Mouse (Mus musculus) mouse trophoblast stem cell (cell line): ENCODE data around the gene Gm42742.

Source experiments
- in situ Hi-C, 2 experiments: fragments of 300-500 bp; cut with MseI, MboI; formaldehyde crosslinking; loops; 2 replicates in 1 of 2; 3 replicates in 1 of 2; pipeline ENCODE4 v1.15.1; 2025

Gene Gm42742

DNA sequence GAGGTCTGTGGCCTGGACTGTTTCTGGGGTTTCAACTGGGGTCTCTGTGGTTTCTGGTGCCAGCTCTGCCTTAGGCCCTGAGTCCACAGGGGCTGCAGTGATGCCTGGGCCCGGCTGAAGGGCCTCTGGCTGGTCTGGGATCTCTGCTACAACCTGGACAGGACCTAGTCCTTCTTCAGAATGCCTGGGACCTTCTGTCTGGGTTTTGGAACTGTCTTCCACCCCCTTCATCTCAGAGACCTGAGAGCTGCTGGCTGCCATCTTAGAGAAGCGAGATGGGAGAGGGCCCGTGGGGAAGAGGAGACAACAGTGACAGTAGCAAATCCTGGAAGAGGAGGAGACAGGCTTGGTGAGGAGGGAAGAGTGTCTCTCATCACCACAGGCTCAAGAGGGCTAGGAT lies 866 bp downstream of the Gm42742 start:
- in situ Hi-C loops, result no loop called here

DNA sequence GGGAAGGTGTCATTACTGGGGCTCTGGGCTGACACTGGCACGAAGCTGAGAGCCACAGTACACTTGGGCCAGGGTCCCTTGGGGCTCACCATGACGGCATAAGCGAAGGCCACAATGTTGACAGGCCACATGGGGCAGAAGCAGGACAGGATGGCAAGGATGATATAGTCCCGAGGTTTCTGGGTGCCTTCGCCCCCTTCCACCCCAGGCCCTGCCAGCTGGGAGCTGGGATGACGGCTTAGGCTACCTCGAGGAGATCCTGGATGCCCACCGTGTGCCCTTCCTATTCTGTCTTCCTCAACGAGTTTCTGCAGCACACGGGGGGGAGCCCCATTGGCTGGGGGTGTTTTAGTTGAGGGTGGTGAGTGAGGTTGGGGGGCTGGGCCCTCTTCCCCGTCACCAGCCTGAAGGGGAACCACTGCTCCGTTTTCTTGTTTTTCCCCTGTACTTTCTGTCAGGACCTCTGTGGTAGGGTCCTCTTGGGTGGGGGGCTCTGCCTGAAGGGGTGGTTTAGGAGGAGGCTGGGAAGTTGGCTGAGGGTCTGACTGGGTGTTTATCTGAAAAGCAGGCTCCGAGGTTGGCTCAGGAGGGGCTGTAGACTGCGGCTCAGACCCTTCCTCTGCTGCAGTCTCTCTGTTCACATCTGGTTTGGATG lies 1.5 kb downstream of the Gm42742 start:
- in situ Hi-C loops, result no loop called here

DNA sequence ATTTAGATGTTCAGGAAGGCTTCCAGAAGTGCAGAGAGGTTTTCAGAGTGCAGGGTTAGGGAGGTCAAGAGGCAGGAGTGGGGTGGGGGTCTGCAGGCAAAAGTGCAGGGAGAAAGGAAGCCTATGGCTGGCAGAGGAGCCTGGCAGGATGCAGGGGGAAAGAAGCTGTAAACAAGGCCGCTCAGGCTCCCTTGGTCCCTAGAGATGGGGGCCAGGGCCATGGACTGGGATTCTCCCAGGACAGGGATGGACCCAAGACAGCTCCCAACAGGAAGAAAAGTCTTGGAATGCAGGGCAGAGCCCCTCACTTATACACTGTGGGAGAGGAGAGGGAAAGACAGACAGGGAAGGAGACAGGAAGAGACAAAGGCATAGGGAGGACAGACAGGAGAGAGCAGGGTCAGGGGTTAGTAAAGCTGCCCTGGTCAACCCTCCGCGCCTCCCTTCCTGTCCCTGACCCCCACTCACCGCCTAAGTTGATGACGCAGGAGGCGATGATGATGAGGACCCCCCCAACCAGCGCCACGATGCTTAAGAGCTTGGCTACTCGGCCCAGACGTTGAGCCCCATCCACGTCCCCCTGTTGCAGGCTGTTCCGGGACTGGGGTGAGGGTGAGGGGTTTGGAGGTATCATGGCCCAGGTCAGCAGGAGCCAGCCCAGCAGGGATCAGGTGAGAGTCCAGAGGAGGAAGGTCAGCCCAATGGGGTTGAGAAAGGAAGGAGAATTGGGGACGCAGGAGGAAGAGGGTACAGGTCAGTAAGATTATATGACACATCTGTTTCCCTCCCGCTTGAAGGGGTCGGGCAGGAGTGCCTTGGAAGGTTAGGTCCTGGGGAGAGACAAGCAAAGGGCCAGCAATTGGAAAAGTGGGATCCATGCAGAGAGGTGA lies 2.2 kb downstream of the Gm42742 start:
- in situ Hi-C loops, result no loop called here

DNA sequence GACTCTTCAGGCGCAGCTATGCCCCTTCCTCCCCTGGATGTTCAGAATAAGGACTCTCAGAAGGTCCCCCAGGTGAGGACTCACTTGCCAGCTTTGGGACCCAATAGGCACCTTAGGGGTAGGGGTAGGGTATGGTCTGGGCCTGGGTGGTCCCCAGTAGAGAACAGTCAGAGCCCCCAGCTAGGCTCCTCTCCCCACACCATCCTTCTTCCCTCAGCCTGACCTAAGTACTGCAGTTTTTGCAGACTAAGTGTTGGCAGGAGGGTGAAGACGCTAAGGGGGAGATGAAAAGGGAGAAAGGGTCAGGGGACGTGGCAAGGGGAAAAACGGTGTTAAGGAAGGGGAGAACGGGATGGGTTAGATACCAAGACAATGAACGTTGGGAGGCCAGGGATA lies 2.9 kb downstream of the Gm42742 start:
- in situ Hi-C loops, result no loop called here

DNA sequence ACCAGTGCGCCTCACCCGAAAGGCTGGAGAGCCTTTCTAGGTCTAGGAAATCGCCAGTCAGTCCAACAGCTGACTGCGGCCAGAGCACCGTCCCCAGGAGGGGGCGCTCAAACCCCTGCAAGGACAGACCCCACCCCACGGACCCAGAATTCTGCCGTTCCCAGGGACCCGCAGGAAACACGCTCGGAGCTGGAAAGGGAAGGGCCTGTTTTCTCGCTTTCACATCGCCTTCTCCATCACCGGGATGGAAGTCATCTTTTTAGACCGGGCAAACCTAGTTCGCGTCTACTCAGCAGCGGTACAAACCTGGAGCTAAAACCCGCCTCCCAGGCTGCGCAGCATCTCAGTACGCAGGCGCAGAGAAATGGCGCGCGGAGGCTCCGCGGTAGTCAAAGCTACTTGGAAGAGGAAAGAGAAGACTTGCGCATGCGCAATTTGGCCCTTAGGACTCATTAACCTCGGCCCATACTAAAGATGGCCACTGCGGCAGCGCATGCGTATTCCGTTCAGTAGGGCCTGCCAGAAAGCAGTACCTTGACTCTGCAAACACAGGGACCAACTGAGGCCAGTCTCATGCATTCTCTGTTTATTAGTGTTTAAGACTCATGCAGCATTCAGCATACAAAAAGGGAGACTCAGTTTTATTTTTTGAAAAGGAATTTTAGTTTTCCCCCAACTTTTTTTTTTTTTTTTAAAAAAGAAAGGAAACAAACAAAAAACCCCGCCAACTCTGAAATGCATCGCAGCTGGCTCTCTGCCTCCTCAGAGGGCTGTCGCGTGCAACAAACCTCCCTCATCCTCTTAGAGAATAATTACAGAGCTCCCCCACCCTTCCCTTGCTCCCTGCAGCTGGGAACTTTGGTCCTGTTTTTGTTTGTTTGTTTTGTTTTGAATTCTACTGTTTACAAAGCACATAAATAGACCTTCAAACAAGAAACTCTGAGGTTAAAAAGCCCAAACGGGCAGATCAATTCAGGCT lies 3.6 kb downstream of the Gm42742 start, which contains the start of gene Pagr1a:
TSS of gene Pagr1a (minus strand) at position 382 of the 979 bp plus-strand sequence.
- in situ Hi-C loops, result no loop called here

DNA sequence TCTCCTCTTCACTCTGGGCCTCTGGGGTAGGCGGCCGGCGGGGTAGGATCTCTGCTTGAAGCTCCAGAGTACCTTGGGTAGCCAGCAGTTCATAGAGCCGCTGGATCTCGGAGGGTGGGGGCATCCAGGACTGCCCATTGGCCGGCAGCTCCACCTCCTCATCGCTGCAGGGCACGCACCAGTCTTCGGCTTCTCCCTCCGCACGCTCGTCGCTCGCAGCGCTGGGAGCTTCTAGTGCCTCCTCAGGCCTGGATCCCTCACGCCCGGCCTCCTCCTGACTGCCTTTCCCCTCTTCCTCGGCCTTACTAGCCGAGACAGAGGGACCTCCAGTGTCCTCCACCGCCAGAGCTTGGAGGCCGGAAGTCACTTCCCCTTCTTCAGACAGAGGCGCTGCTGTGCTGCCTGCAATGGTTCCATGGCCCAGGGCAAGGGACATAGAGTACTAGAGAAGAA lies 4.4 kb downstream of the Gm42742 start:
- in situ Hi-C loops, result no loop called here

DNA sequence TGATC lies 4.6 kb downstream of the Gm42742 start, which contains the start of gene Pagr1b:
TSS of gene Pagr1b (minus strand) at position 4 of the 5 bp plus-strand sequence.
- in situ Hi-C loops, result no loop called here

DNA sequence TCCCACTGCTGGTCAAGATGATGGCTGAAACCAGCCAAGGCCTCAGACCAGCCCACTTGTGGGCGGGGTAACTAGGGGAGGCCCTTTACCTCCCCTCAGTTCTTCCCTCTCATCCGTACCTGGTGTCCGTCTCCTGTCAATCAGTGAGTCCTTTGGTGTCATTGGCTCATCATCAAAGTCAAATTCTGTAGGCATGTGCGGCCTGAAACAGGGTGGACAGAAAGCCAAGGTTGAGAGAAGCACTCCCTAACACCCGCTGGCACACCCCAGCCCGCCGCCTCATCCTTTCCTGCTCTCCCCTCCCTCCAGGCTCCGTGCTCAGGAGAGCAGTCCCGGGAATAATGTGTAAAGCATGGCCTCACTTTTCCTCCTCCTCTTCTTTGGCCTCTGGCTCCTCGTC lies 4.8 kb downstream of the Gm42742 start:
- in situ Hi-C loops, result no loop called here

DNA sequence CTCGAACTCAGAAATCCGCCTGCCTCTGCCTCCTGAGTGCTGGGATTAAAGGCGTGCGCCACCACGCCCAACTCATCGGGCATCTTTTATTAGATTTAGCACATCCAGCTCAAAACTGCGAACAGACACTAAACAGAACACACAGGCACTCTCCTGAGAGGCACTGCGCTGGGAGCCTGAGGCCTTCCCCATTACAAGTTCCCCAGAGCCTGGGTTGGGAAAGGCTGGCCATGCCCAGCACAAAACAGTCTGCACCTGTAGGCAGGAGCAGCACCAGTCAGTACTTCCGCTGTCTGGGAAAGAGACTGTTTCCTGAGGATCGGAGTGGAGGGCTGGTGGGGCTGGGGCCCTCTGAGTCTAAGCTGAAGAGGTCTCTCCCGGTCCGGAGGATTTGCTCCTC lies 5.9 kb downstream of the Gm42742 start:
- in situ Hi-C loops, result no loop called here

DNA sequence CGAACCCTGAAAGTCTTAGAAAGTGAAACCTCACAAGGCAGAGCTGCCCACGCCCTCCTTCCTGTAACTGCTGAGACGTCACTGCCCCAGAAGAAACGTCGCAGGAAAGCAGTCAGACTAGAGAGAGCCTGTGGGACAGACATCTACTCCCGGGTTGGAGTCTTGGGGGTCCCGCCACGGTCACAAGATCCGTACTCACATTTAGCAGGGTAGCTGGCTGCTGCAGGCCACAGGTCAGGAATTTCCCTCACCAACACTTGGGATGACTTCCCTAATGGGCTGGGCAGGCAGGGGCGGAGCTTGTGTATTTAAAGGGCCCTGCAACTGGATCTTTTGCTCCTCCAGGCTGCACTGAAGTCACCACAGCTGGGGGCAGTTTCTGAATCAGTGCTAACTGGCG lies 6.6 kb downstream of the Gm42742 start, which contains the start of gene Mvp:
TSS of gene Mvp (minus strand) at position 302 of the 400 bp plus-strand sequence.
- in situ Hi-C loops, result no loop called here

DNA sequence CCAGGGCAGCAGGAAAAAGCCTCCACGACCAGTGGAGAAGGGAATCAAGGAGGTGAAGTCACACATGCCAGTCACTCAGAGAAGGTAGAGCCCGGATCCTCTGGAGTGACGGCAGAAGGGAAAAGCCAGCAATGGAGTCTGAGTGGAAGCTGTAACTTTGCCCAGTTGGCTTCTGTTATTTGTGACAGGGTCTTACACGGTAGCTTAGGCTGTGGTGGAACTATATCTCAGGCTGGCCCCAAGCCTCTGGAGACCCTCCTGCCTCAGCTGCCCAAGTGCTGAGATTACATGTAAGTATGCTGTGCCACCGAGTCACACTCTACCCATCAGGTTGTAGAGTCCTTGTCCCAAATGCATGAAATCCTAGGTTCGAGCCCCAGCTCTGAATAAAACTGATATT lies 7.5 kb downstream of the Gm42742 start:
- in situ Hi-C loops, result no loop called here

DNA sequence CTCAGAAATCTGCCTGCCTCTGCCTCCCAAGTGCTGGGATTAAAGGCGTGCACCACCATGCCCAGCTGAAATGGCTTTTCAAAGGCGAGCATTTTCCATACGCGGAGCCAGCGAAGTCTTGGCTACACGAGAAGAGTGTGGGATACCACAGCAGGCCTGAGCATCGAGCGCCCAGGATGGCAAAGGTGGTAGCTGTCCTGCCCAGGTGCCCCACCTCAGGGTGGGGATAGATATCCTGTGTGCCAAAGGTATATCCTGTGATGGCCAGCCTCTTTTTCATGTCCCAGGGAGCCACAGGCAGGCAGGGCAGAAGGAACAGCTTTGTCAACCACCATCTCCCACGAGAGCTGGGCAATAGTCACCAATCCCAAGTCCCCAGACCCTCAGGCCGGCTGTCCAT lies 8.1 kb downstream of the Gm42742 start:
- in situ Hi-C loops, result no loop called here

DNA sequence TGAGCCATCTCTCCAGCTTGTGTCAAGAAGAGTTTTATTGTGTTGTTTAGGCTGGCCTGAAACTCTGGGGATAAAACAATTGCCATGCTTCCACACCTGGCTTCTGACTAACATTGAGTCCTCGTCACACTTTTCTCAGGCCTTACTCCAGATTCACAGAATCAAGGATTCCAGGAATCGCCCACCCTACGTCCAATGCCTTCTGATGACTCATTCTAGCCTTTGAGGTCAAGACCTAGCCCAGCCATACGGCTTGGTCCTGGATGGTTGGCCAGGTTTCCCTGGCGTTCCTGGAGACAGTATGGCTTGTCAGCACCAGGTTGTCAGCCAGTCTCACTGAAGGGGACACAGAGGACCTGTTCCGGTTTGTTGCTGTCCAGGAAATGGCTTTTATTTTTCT lies 8.5 kb downstream of the Gm42742 start:
- in situ Hi-C loops, result no loop called here

DNA sequence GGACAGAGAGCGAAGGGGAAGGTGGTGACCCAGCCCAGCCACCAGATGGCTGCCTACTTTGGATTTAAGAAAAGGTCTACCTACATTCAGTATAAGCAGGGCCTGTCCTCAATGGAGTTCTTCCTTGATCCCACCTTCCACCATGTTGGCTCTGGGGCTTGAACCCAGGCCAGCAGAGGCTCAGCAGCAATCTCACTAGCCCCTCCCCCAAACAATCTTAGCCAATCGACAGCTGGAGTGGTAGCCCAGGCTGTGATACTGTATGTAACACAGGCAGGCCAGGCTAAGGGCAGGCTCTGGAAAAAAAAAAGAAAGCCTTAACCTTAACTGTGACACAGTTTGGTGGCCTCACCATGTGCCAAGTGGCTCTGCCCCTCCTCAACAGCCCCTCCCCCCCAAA lies 9.2 kb downstream of the Gm42742 start:
- in situ Hi-C loops, result no loop called here

DNA sequence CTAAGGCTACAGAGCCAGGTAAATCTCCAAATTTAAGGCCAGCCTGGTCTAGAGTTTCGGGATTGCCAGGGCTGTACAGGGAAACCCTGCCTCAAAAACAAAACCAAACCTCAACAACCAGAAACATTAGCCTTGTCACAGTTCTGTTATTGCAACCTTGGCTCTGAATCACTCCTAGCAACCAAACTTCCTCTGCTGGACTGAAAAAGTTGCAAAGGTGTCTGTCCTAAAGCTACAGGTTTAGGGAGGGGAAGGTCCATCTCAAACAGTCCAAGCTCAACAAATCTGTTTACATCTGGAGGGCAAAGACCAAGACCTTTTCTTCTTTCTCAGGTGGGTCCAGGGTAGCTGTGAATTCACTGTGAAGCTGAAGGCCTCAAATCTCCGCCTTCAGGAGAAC lies 9.8 kb downstream of the Gm42742 start:
- in situ Hi-C loops, result no loop called here

DNA sequence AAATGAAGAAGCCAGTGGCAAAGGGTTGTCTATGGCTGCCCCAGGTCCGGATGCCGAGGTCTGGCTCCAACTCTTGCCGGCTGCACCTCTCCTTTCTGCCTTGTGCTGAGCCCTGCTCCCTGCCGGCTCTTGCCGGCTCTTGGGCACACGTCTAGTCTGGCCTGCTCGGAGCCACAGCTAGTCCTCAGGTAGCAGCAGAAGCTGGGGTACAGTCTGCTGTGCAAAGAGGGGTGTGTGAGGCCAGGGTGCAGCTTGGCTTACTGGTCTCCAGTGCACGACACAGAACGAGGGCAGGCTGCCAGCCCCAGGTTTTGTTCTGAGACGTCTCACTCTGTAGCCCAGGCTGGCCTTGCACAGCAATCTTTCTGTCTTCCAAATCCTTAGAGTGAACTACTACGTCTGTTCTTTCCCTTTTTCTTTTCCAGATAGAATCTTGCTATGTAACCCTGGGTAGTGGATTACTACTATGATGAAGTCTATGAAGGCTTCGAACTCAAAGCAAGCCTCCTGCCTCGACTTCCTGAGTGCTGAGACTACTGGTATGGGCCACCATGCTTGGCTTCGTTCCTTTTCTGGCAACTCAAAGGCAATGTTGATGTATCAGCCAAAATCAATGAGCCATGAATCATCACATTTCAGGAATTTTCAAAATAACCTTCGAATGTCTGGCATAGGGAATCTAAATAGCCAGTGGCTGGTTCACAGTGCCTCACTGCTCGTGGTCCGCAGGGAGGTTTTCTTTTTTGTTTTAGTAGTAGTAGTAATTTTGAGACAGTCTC lies 11.4 kb downstream of the Gm42742 start:
- in situ Hi-C loops, result no loop called here

DNA sequence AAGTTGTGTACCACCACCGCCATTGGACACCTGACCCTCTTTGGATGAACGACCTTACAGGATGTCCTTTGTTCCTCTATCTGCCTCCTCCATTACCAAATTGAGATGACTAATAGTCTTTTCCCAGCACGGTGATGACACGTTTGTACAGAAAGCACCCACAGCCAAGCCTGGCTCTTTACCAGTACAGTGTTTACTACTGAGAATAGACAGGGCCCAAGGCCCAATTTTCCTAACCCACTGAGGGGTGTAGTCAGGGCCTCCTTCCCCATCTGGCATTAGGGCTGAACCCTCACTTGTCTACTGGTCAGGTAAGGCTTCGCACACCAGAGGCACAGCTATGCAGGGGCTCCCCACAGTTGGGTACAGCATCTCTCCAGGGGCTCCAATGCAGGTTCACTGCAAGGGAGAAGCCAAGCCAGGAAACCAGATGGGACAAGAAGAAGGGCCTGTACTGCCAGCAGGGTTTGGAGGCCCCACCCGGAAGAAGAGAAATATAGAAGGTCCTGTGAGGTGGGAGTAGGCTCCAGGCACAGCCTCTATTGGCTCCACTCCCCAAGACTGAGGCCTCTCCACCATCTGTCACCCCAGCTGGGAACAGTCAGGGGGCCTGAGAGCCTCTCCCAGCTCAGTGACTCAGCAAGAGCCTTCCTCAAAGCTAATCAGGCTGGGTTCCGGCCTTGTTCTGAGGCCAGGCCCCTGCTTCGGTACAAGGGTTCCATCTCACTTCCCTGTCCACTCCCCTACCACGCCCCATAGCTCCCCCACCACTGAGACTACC lies 12.5 kb downstream of the Gm42742 start:
- in situ Hi-C loops, result no loop called here

DNA sequence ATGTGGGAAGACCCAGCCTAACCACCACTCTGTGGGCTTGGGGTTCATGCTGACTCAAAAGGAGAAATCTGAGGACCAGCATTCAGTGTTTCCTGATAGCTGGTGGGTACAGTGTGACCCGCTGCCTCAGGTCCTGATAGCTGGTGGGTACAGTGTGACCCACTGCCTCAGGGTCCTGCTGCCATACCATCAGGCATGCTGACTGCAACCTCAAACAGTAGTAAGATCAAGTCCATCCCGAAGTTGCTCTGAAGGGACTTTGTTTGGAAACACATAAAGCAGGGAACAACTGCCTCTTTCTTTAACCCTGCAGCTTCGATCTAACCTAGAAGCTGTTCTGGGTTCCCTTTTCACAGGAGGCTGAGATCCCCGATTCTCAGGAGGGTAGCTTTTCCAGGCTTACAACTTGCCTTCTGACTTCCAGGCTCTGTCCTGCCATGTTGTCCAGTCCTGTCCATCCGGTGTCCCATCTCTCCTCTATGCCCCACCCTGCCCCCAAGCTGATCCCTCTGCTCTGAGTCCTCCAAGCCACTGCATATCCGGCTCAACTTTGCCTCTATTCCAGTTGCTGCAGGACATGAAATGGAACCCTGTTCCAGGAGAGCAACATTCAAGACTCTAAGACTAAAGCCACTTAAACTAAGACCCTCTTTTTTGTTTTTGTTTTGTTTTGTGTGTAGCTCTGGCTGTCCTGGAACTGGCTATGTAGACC lies 13.4 kb downstream of the Gm42742 start:
- in situ Hi-C loops, result no loop called here

DNA sequence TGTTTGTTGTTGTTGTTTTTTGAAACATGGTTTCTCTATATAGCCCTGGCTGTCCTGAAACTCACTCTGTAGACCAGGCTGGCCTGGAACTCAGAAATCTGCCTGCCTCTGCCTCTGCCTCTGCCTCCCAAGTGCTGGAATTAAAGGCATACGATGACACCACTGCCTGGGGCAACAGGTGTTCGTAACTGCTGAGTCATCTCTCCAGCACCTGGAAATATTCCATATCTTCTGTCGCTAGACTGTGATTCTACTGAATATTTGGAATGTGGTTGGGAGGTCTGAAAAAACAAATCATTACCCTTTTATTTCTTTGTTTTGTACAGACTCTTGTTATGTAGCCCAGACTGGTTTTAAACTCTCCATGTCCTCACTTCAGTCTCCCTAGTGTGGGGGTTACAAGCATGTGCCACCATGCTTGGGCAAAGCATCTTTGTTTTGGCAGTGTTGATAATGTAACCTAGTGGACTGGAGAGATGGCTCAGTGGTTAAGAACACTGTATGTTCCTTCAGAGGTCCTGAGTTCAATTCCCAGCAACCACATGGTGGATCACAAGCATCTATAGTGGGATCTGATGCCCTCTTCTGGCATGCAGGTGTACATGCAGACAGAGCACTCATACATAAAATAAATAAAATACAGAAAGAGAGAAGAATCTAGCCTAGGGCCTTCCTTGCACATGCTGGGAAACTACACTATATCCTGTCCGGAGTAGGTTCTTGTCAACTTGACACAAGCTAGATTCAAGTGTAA lies 16.6 kb downstream of the Gm42742 start:
- in situ Hi-C loops, result no loop called here

DNA sequence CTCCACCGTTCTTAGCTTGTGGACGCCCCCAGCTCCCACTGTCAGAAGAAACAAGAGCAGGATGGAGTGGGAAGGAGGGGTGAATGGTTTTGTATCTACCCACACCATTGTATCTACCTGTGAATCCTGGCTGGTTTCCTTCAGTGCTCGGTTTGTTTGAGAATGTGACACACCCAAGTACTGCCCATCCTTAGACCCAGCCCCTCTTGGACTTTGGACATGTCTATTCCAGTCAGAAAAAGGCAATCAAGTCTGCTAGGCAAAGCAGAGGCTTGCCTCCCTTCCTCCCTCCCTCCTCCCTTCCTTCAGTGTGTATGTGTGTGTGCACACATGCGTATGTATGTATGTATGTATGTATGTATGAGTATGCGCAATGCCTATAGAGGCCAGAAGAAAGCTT lies 17.3 kb downstream of the Gm42742 start:
- in situ Hi-C loops, result no loop called here
